ENCODE assay signal across 25 mouse cellular contexts in the genomic region with DNA sequence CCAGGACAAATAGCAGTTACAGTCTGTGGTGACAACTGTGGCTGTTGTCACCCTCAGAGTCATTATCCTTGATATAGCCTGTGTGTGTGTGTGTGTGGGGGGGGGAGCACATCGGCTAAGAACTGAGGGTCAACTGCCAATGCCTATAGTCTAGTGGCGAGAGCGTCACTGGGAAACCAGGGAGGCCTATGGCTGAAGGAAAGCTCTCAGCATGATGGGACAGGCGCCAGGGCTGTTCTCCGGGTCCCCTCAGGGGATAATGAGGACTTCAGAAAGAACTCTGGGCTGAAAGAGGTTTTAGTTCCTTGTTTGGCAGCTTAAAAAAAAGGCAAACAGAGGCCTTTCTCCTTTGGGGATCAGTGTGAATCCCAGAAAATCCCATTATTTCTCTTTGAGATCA. TPM values are rescaled to one million over a fixed set of nuclear protein-coding genes. Genes with fewer than 3 reads are reported as not detected.
DNase-seq lines count a peak whose midpoint lies in the region; ATAC-seq and TF ChIP-seq lines count a peak whose summit lies in the region.
"Had no signal": no experiment of that assay in that cellular context is flagged by ENCODE, and none has a peak within 500 bp of the region (broad histone marks: within the 10 kb centered on the region; RNA-seq: fewer than 3 reads in every experiment).

No protein-coding gene starts in this region.

- peaks cover 55% of the 10 kb centered on the region for H3K4me1 ChIP-seq in forebrain, embryonic 10.5 days
- peaks cover 12% of the 10 kb centered on the region; the same call in 1 of the 2 replicates for H3K4me1 ChIP-seq in forebrain, embryonic 15.5 days
- no peaks in the 10 kb centered on the region for H3K4me1 ChIP-seq in limb, embryonic 14.5 days (ENCODE audit: control insufficient read depth, insufficient read depth, low read length)
- peaks cover 10% of the 10 kb centered on the region for H3K4me1 ChIP-seq in limb, embryonic 10.5 days
- no peaks in the 10 kb centered on the region for H3K4me1 ChIP-seq in forebrain, postnatal 0 days (ENCODE audit: insufficient read depth)
- H3K4me1 ChIP-seq in midbrain, postnatal 0 days (ENCODE audit: insufficient read depth, low read length) = no peaks in the 10 kb centered on the region
- no peaks in the 10 kb centered on the region for H3K4me1 ChIP-seq in lung, postnatal 0 days (ENCODE audit: insufficient read depth, low read depth, low read length)
- H3K4me1 ChIP-seq: liver, embryonic 13.5 days had no signal

- peaks cover 15% of the 10 kb centered on the region; the same call in 1 of the 2 replicates for H3K9me3 ChIP-seq in forebrain, embryonic 10.5 days
- H3K9me3 ChIP-seq in forebrain, embryonic 15.5 days = peaks cover 6% of the 10 kb centered on the region; the same call in 1 of the 2 replicates
- H3K9me3 ChIP-seq in limb, embryonic 14.5 days (ENCODE audit: control insufficient read depth, low read length) = no peaks in the 10 kb centered on the region
- H3K9me3 ChIP-seq in limb, embryonic 10.5 days (replicated peaks) = no peaks in the 10 kb centered on the region
- H3K9me3 ChIP-seq in forebrain, postnatal 0 days (ENCODE audit: low read length) = no peaks in the 10 kb centered on the region
- H3K9me3 ChIP-seq in midbrain, postnatal 0 days (ENCODE audit: low read length) = 0 out of 2 replicates have a peak, but pooled peaks cover 3% of the 10 kb centered on the region
- H3K9me3 ChIP-seq in lung, postnatal 0 days (ENCODE audit: low read length) = no peaks in the 10 kb centered on the region
- H3K9me3 ChIP-seq: liver, embryonic 13.5 days had no signal

- no peak overlapping the region for H3K4me2 ChIP-seq in forebrain, embryonic 15.5 days (replicated peaks)
- no peak overlapping the region for H3K4me2 ChIP-seq in limb, embryonic 14.5 days (replicated peaks; ENCODE audit: low read depth, low read length, severe bottlenecking)
- no peak overlapping the region for H3K4me2 ChIP-seq in forebrain, postnatal 0 days (ENCODE audit: low read depth)
- H3K4me2 ChIP-seq in midbrain, postnatal 0 days (ENCODE audit: low read depth, low read length, poor library complexity, severe bottlenecking) = no peak overlapping the region
- H3K4me2 ChIP-seq in lung, postnatal 0 days (replicated peaks; ENCODE audit: low read depth, low read length) = no peak overlapping the region
- H3K4me2 ChIP-seq: heart, embryonic 13.5 days; liver, embryonic 13.5 days; lung, embryonic 14.5 days had no signal

- WGBS in forebrain, embryonic 10.5 days = 9% methylated on average over 5 of the region's 5 CpGs
- WGBS in forebrain, embryonic 15.5 days = 10% methylated on average over 5 of the region's 5 CpGs
- WGBS in limb, embryonic 14.5 days = 41% methylated on average over 5 of the region's 5 CpGs
- WGBS in limb, embryonic 10.5 days = 45% methylated on average over 5 of the region's 5 CpGs
- 12% methylated on average over 5 of the region's 5 CpGs for WGBS in forebrain, postnatal 0 days
- 31% methylated on average over 5 of the region's 5 CpGs for WGBS in midbrain, postnatal 0 days
- 44% methylated on average over 5 of the region's 5 CpGs for WGBS in lung, postnatal 0 days

- H3K27ac ChIP-seq in forebrain, embryonic 10.5 days = peak overlapping the region; percentile 70; the same call in 1 of the 2 replicates
- H3K27ac ChIP-seq in forebrain, embryonic 15.5 days (replicated peaks) = no peak overlapping the region
- no peak overlapping the region for H3K27ac ChIP-seq in limb, embryonic 14.5 days (replicated peaks; ENCODE audit: low read depth, low read length)
- H3K27ac ChIP-seq in limb, embryonic 10.5 days = no peak overlapping the region
- no peak overlapping the region for H3K27ac ChIP-seq in forebrain, postnatal 0 days (ENCODE audit: low read depth, low read length)
- H3K27ac ChIP-seq in midbrain, postnatal 0 days (ENCODE audit: low read depth, low read length) = no peak overlapping the region
- no peak overlapping the region for H3K27ac ChIP-seq in lung, postnatal 0 days (ENCODE audit: low read length)
- H3K27ac ChIP-seq: heart, embryonic 13.5 days; liver, embryonic 13.5 days had no signal

- H3K36me3 ChIP-seq in forebrain, embryonic 10.5 days (replicated peaks) = no peaks in the 10 kb centered on the region
- no peaks in the 10 kb centered on the region for H3K36me3 ChIP-seq in forebrain, embryonic 15.5 days
- no peaks in the 10 kb centered on the region for H3K36me3 ChIP-seq in limb, embryonic 14.5 days (ENCODE audit: control insufficient read depth, insufficient read depth, low read length)
- no peaks in the 10 kb centered on the region for H3K36me3 ChIP-seq in limb, embryonic 10.5 days
- H3K36me3 ChIP-seq in forebrain, postnatal 0 days (ENCODE audit: insufficient read depth) = no peaks in the 10 kb centered on the region
- no peaks in the 10 kb centered on the region for H3K36me3 ChIP-seq in midbrain, postnatal 0 days (ENCODE audit: insufficient read depth, low read length)
- H3K36me3 ChIP-seq in lung, postnatal 0 days (ENCODE audit: insufficient read depth, low read length) = no peaks in the 10 kb centered on the region
- H3K36me3 ChIP-seq: G1E; heart, embryonic 13.5 days; liver, embryonic 13.5 days had no signal

- no peak for ATAC-seq in forebrain, embryonic 15.5 days (replicated peaks)
- ATAC-seq in limb, embryonic 14.5 days (ENCODE audit: low FRiP score, low read depth) = peak; percentile 26; the same call in 1 of the 2 replicates
- ATAC-seq in forebrain, postnatal 0 days = no peak; the same call in 1 of the 2 replicates
- peak; percentile 38; the same call in 1 of the 2 replicates for ATAC-seq in midbrain, postnatal 0 days (ENCODE audit: low FRiP score)
- no peak for ATAC-seq in lung, postnatal 0 days
- ATAC-seq: activated CD4-positive, CD25-positive, alpha-beta regulatory T cell, adult 4 months; CD4-positive, CD25-positive, alpha-beta regulatory T cell, adult 4 months; inflammation-experienced regulatory T-cells, adult 6 months had no signal

- TF ChIP-seq CTCF in forebrain, postnatal 0 days (IDR thresholded peaks at IDR 0.05; ENCODE audit: low read depth) = no peak
- TF ChIP-seq CTCF in midbrain, postnatal 0 days (IDR thresholded peaks at IDR 0.05) = no peak
- TF ChIP-seq CTCF in lung, postnatal 0 days (IDR thresholded peaks at IDR 0.05) = no peak

- no peak overlapping the region for H3K4me3 ChIP-seq in forebrain, embryonic 10.5 days
- H3K4me3 ChIP-seq in forebrain, embryonic 15.5 days = no peak overlapping the region
- no peak overlapping the region for H3K4me3 ChIP-seq in limb, embryonic 14.5 days (replicated peaks; ENCODE audit: low read length)
- H3K4me3 ChIP-seq in limb, embryonic 10.5 days = no peak overlapping the region
- no peak overlapping the region for H3K4me3 ChIP-seq in forebrain, postnatal 0 days (ENCODE audit: low read depth, low read length)
- H3K4me3 ChIP-seq in midbrain, postnatal 0 days (ENCODE audit: low read depth, low read length) = no peak overlapping the region
- H3K4me3 ChIP-seq in lung, postnatal 0 days (ENCODE audit: low read depth, low read length) = no peak overlapping the region
- H3K4me3 ChIP-seq: heart, embryonic 13.5 days; liver, embryonic 13.5 days had no signal

- no peak for TF ChIP-seq EP300 in lung, postnatal 0 days (IDR thresholded peaks at IDR 0.05)

- peaks cover 100% of the 10 kb centered on the region for H3K27me3 ChIP-seq in forebrain, embryonic 10.5 days (ENCODE audit: poor library complexity, severe bottlenecking)
- no peaks in the 10 kb centered on the region for H3K27me3 ChIP-seq in forebrain, embryonic 15.5 days
- peaks cover 4% of the 10 kb centered on the region; the same call in 1 of the 2 replicates for H3K27me3 ChIP-seq in limb, embryonic 14.5 days (ENCODE audit: control insufficient read depth, insufficient read depth, low read length)
- H3K27me3 ChIP-seq in limb, embryonic 10.5 days (ENCODE audit: low read depth, poor library complexity, severe bottlenecking) = peaks cover 75% of the 10 kb centered on the region
- no peaks in the 10 kb centered on the region; the same call in 1 of the 2 replicates for H3K27me3 ChIP-seq in forebrain, postnatal 0 days (ENCODE audit: insufficient read depth, low read length)
- H3K27me3 ChIP-seq in midbrain, postnatal 0 days (ENCODE audit: insufficient read depth, low read length) = peaks cover 10% of the 10 kb centered on the region; the same call in 1 of the 2 replicates
- no peaks in the 10 kb centered on the region for H3K27me3 ChIP-seq in lung, postnatal 0 days (replicated peaks; ENCODE audit: insufficient read depth, low read length)

- DNase-seq in forebrain, embryonic 10.5 days (ENCODE audit: extremely low spot score, low spot score) = no peak
- DNase-seq in limb, embryonic 14.5 days (ENCODE audit: low spot score) = no peak
- DNase-seq in limb, embryonic 10.5 days (ENCODE audit: low spot score) = no peak
- peak; percentile 41 for DNase-seq in forebrain, postnatal 0 days
- DNase-seq in midbrain, postnatal 0 days (ENCODE audit: low spot score) = peak; percentile 67
- DNase-seq in lung, postnatal 0 days (ENCODE audit: low spot score) = no peak
- DNase-seq: adrenal gland, postnatal 10 days; cerebellum, adult 11-12 months; gastrocnemius, postnatal 10 days; heart, adult 11 months; kidney, adult 9 months; kidney, postnatal 36 days; liver, embryonic 13.5 days; lung, embryonic 14.5 days; lung, postnatal 4 days; thymus, postnatal 14 days had no signal

- TF ChIP-seq POLR2A in limb, embryonic 14.5 days (IDR thresholded peaks at IDR 0.05; ENCODE audit: borderline replicate concordance, extremely low read depth, insufficient read depth, insufficient read length) = no peak

- no peak overlapping the region for H3K9ac ChIP-seq in forebrain, embryonic 15.5 days (replicated peaks)
- no peak overlapping the region for H3K9ac ChIP-seq in limb, embryonic 14.5 days (ENCODE audit: low read depth, low read length, severe bottlenecking)
- H3K9ac ChIP-seq in forebrain, postnatal 0 days = no peak overlapping the region
- H3K9ac ChIP-seq in midbrain, postnatal 0 days (replicated peaks; ENCODE audit: low read length, poor library complexity, severe bottlenecking) = no peak overlapping the region
- H3K9ac ChIP-seq in lung, postnatal 0 days (replicated peaks; ENCODE audit: low read depth) = no peak overlapping the region
- H3K9ac ChIP-seq: heart, embryonic 13.5 days; liver, embryonic 13.5 days; lung, embryonic 14.5 days had no signal

RNA-seq across cellular contexts. Expression of a gene that starts 35.9 kb away (rescaled TPM):
- 0.97 and 1.2 TPM in 2 replicates for polyA plus RNA-seq in forebrain, embryonic 10.5 days (2016; fragmentation: Nextera tagmentation; extraction: Ambion mirVana)
- 0.87 and 1.0 TPM in 2 replicates for polyA plus RNA-seq in forebrain, embryonic 15.5 days (2015; fragmentation: Nextera tagmentation; extraction: Ambion mirVana)
- 1.9 and 2.0 TPM in 2 replicates for polyA plus RNA-seq in limb, embryonic 14.5 days (2012; rRNA removed)
- 1.1 and 1.3 TPM in 2 replicates for polyA plus RNA-seq in limb, embryonic 14.5 days (2014; fragmentation: Nextera tagmentation; extraction: Ambion mirVana)
- polyA plus RNA-seq in limb, embryonic 10.5 days (2016; fragmentation: Nextera tagmentation; extraction: Ambion mirVana) = 0.63 and 1.2 TPM in 2 replicates
- 0.05 and 0.92 TPM in 2 replicates for total RNA-seq in forebrain, postnatal 0 days (2014; rRNA removed)
- 0.58 and 0.61 TPM in 2 replicates for polyA plus RNA-seq in forebrain, postnatal 0 days (2015; fragmentation: Nextera tagmentation; extraction: Ambion mirVana)
- total RNA-seq in midbrain, postnatal 0 days (2014; rRNA removed) = 0.49 and 0.52 TPM in 2 replicates
- 0.64 and 0.76 TPM in 2 replicates for polyA plus RNA-seq in midbrain, postnatal 0 days (2015; fragmentation: Nextera tagmentation; extraction: Ambion mirVana)
- polyA plus RNA-seq in lung, postnatal 0 days (2015; fragmentation: Nextera tagmentation; extraction: Ambion mirVana) = 4.8 and 6.6 TPM in 2 replicates
- polyA plus RNA-seq: G1E had no signal

RNA-seq across cellular contexts. Expression of a gene that starts 37.3 kb away (rescaled TPM):
- 13.5 and 18.5 TPM in 2 replicates for polyA plus RNA-seq in forebrain, embryonic 10.5 days (2016; fragmentation: Nextera tagmentation; extraction: Ambion mirVana)
- 3.1 and 6.7 TPM in 2 replicates for polyA plus RNA-seq in forebrain, embryonic 15.5 days (2015; fragmentation: Nextera tagmentation; extraction: Ambion mirVana)
- polyA plus RNA-seq in limb, embryonic 14.5 days (2012; rRNA removed) = 0.04 and 0.06 TPM in 2 replicates
- not detected in 2 replicates for polyA plus RNA-seq in limb, embryonic 14.5 days (2014; fragmentation: Nextera tagmentation; extraction: Ambion mirVana)
- 0.11 TPM in 1 of 2 replicates, not detected in the other for polyA plus RNA-seq in limb, embryonic 10.5 days (2016; fragmentation: Nextera tagmentation; extraction: Ambion mirVana)
- 0.08 TPM in 1 of 2 replicates, not detected in the other for total RNA-seq in forebrain, postnatal 0 days (2014; rRNA removed)
- polyA plus RNA-seq in forebrain, postnatal 0 days (2015; fragmentation: Nextera tagmentation; extraction: Ambion mirVana) = not detected in 2 replicates
- not detected in 2 replicates for total RNA-seq in midbrain, postnatal 0 days (2014; rRNA removed)
- not detected in 2 replicates for polyA plus RNA-seq in midbrain, postnatal 0 days (2015; fragmentation: Nextera tagmentation; extraction: Ambion mirVana)
- not detected in 2 replicates for polyA plus RNA-seq in lung, postnatal 0 days (2015; fragmentation: Nextera tagmentation; extraction: Ambion mirVana)
- total RNA-seq: adrenal gland, postnatal 10 days; gastrocnemius, postnatal 10 days; heart, postnatal 25 days had no signal
- polyA plus RNA-seq: activated CD4-positive, CD25-positive, alpha-beta regulatory T cell, adult 4 months; CD4-positive, CD25-positive, alpha-beta regulatory T cell, adult 4 months; G1E; heart, embryonic 13.5 days; inflammation-experienced regulatory T-cells, adult 6 months; limb, embryonic 11.5 days; liver, embryonic 13.5 days; lung, embryonic 14.5 days; small intestine, adult 2 months had no signal

Comparison
In these comparisons a context has a peak if more than half of its experiments do, and no peak if none do; other contexts are left out.
1. DNase-seq: peak in forebrain, postnatal 0 days (single experiment) and midbrain, postnatal 0 days (single experiment); none in forebrain, embryonic 10.5 days (single experiment), limb, embryonic 14.5 days (single experiment), limb, embryonic 10.5 days (single experiment) and lung, postnatal 0 days (single experiment).
2. ATAC-seq: peak in limb, embryonic 14.5 days (single experiment) and midbrain, postnatal 0 days (single experiment); none in forebrain, embryonic 15.5 days (single experiment), forebrain, postnatal 0 days (single experiment) and lung, postnatal 0 days (single experiment).